Mouse (Mus musculus) thymus, adult 2 months (tissue): ENCODE results near the gene Fgfr2.

Experiments
- CTCF ChIP-seq: fragments of 200-500 bp; IDR thresholded peaks from 2 replicates; pipeline ENCODE4 v1.5.1; 2012; ENCODE audit warnings: mild to moderate bottlenecking, control low read depth, low read length, moderate library complexity, borderline replicate concordance; ENCODE audit not compliant: control insufficient read depth, poor library complexity, insufficient read depth; ENCODE audit errors: extremely low read depth
- POLR2A ChIP-seq: fragments of 200-500 bp; IDR thresholded peaks from 2 replicates; pipeline ENCODE4 v1.6.1; 2012; ENCODE audit warnings: mild to moderate bottlenecking, low read length, control low read depth, moderate library complexity; ENCODE audit not compliant: control insufficient read depth, poor library complexity, insufficient read depth; ENCODE audit errors: extremely low read depth

GRCm38 (mm10) chr7:130804991-130805390, 2318.2 kb downstream of the Fgfr2 start:
- TF ChIP-seq POLR2A: no peak
- TF ChIP-seq CTCF: no peak
